Mouse (Mus musculus) midbrain, postnatal 0 days (tissue): ENCODE results near the gene Scml4. TPM values are rescaled to one million over a fixed set of nuclear protein-coding genes. Genes with fewer than 3 reads are reported as not detected.

ENCODE experiments used
- ATAC-seq: fragments of 200-750 bp; cut with Nextera tagmentation; 2 replicates; pipeline ENCODE4 v1.8.0; 2017; ENCODE audit warnings: moderate number of reproducible peaks, mild to moderate bottlenecking, moderate TSS enrichment, moderate library complexity; ENCODE audit not compliant: low FRiP score
- DNase-seq: peaks from one replicate; pipeline ENCODE4 v3.0.0-alpha.2; 2015; ENCODE audit warnings: low spot score
- H3K27ac ChIP-seq: fragments of 300-500 bp; sonication (generic); 2 replicates; pipeline ENCODE4 v1.5.1; 2014; ENCODE audit warnings: low read depth, mild to moderate bottlenecking, low read length, mixed read lengths
- H3K27me3 ChIP-seq: fragments of 300-500 bp; sonication (generic); 2 replicates; pipeline ENCODE4 v1.6.1; 2014; ENCODE audit warnings: low read length, control low read depth, mixed read lengths; ENCODE audit not compliant: insufficient read depth
- H3K36me3 ChIP-seq: fragments of 300-500 bp; sonication (generic); 2 replicates; pipeline ENCODE4 v1.6.1; 2014; ENCODE audit warnings: low read length, control low read depth, mixed read lengths; ENCODE audit not compliant: insufficient read depth
- H3K4me1 ChIP-seq: fragments of 300-500 bp; sonication (generic); 2 replicates; pipeline ENCODE4 v1.6.1; 2014; ENCODE audit warnings: mild to moderate bottlenecking, control low read depth, antibody characterized with exemption, low read length, mixed read lengths; ENCODE audit not compliant: insufficient read depth
- H3K4me2 ChIP-seq: fragments of 300-500 bp; sonication (generic); 2 replicates; pipeline ENCODE4 v1.6.1; 2014; ENCODE audit warnings: low read depth, mild to moderate bottlenecking, low read length, mixed read lengths; ENCODE audit not compliant: poor library complexity, severe bottlenecking
- H3K4me3 ChIP-seq: fragments of 300-500 bp; sonication (generic); 2 replicates; pipeline ENCODE4 v1.5.1; 2014; ENCODE audit warnings: low read depth, mild to moderate bottlenecking, low read length, moderate library complexity
- H3K9ac ChIP-seq: fragments of 300-500 bp; sonication (generic); replicated peaks from 2 replicates; pipeline ENCODE4 v1.6.1; 2014; ENCODE audit warnings: mild to moderate bottlenecking, low read length, moderate library complexity, mixed read lengths; ENCODE audit not compliant: poor library complexity, severe bottlenecking
- H3K9me3 ChIP-seq: fragments of 300-500 bp; sonication (generic); 2 replicates; pipeline ENCODE4 v1.6.1; 2016; ENCODE audit warnings: low read length, control low read depth
- CTCF ChIP-seq: IDR thresholded peaks from 2 replicates; pipeline ENCODE4 v1.5.1; 2016; ENCODE audit warnings: antibody characterized with exemption, mild to moderate bottlenecking
- WGBS: fragments of 180-500 bp; shearing (Covaris S2); extraction: QIAGEN DNeasy Blood & Tissue Kit; methylation state at CpG from one replicate; pipeline ENCODE4 v1.1.7; 2014; 5-methylcytosine and 5-hydroxymethylcytosine counted together
- polyA plus RNA-seq: library from polyadenylated mRNA; unstranded; fragments of >200 nt; fragmentation: Nextera tagmentation; extraction: Ambion mirVana; gene quantifications from 2 replicates; pipeline ENCODE4 v1.2.1, GENCODE M21; 2015
- total RNA-seq: library from RNA; depleted of rRNA; stranded (reverse); fragments of >200 nt; gene quantifications from 2 replicates; pipeline ENCODE4 v1.2.3, GENCODE M21; 2014

Gene Scml4
- total and polyA plus RNA-seq, 2 experiments from 2014 or later = 12.9 to 57.1 TPM

DNA sequence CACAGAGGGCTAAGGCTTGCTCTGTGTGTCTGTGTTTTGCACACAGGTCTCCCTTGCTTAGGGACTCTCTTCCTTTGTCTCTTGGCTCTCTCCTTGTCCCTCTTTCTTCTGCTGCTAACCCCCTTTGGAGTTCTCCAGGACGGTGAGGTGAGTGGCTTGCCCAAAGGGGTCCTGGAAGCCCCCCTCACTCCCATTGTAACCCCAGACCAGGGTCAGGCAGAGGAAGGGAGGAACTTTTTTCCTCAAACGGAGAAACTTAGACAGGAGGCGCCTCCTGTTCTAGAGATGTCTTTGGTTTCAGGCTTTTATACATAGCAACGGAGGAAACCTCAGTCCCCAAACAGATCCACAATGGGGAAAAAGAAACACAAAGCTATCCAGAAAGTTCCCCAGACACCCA is 81.1 kb downstream of the Scml4 start:
- Histone ChIP-seq H3K4me2 (peak overlapping the region; percentile 8), H3K27me3 (no peaks in the 10 kb centered on the region), H3K9me3 (no peaks in the 10 kb centered on the region), H3K36me3 (no peaks in the 10 kb centered on the region), H3K4me1 (no peaks in the 10 kb centered on the region), H3K4me3 (no peak overlapping the region), H3K9ac (no peak overlapping the region), H3K27ac (no peak overlapping the region)
- no peak for ATAC-seq
- TF ChIP-seq CTCF = no peak
- DNase-seq = no peak
- WGBS = 74% methylated on average over 4 of the region's 4 CpGs

DNA sequence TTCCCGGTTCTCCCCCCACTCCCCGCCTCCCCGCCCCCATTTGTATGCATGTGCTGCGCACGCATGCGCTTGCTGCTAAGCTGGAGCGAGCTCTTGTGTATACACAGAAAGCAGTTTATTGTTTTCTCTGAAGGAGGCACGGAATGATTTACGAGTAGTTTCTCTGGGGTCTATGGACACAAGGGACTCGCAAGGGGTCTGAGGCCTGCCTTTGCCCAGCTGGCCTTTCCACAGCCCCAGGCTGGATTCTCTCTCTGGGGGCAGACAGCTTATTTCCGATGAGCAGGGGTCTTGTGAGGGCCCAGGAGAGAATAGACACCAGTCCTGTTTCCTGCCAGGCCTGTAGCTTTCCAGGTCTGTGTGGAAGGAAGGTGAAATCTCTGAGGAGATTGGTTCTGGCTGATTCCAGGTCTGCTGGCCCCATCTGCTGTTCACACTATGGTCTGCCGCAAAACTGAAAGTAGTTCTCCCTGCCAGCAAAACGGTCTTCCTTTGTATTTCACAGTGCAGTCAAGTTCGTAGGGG is 81.6 kb downstream of the Scml4 start:
- H3K9me3 ChIP-seq = no peaks in the 10 kb centered on the region
- peak; percentile 78 for TF ChIP-seq CTCF
- WGBS = 47% methylated on average over 14 of the region's 14 CpGs
- ATAC-seq (peak; percentile 83), DNase-seq (peak; percentile 85)
- peak overlapping the region; percentile 4 for H3K27ac ChIP-seq
- no peaks in the 10 kb centered on the region for H3K36me3 ChIP-seq
- H3K9ac ChIP-seq = no peak overlapping the region
- no peaks in the 10 kb centered on the region for H3K27me3 ChIP-seq
- H3K4me1 ChIP-seq = no peaks in the 10 kb centered on the region
- no peak overlapping the region for H3K4me3 ChIP-seq
- peak overlapping the region; percentile 8 for H3K4me2 ChIP-seq

GRCm38 (mm10) chr10:42942300-42942699 is 82.1 kb downstream of the Scml4 start:
- no peaks in the 10 kb centered on the region for H3K27me3 ChIP-seq
- H3K4me3 ChIP-seq = no peak overlapping the region
- 90% methylated on average over 3 of the region's 3 CpGs for WGBS
- no peaks in the 10 kb centered on the region for H3K4me1 ChIP-seq
- DNase-seq (no peak), ATAC-seq (no peak)
- no peak overlapping the region for H3K27ac ChIP-seq
- no peaks in the 10 kb centered on the region for H3K9me3 ChIP-seq
- TF ChIP-seq CTCF = peak; percentile 63
- no peak overlapping the region for H3K4me2 ChIP-seq
- no peak overlapping the region for H3K9ac ChIP-seq
- no peaks in the 10 kb centered on the region for H3K36me3 ChIP-seq

DNA sequence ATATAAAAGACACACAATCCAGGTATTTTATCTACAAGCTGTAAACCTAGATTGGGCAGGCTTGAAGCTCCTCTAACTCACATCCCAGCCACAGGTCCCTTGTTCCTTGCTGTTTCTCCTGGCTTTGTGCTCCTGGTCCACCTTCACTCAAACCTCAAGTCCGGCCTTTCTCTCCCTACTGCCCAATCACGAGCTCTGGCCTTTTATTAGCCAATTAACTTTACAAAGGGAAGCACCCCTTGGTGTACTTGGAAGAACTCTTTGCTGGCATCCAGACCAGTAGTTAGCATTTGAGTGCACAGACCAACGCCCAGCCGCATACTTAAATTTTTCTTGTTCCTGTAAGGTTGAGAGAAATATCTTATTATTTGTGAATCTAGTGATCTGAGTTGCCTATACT is 85.1 kb downstream of the Scml4 start:
- Histone ChIP-seq H3K9ac (no peak overlapping the region), H3K27ac (no peak overlapping the region), H3K4me2 (no peak overlapping the region), H3K4me1 (no peaks in the 10 kb centered on the region), H3K9me3 (no peaks in the 10 kb centered on the region), H3K27me3 (no peaks in the 10 kb centered on the region), H3K36me3 (no peaks in the 10 kb centered on the region), H3K4me3 (no peak overlapping the region)
- 54% methylated on average over 4 of the region's 4 CpGs for WGBS
- no peak for DNase-seq
- no peak for ATAC-seq
- no peak for TF ChIP-seq CTCF

DNA sequence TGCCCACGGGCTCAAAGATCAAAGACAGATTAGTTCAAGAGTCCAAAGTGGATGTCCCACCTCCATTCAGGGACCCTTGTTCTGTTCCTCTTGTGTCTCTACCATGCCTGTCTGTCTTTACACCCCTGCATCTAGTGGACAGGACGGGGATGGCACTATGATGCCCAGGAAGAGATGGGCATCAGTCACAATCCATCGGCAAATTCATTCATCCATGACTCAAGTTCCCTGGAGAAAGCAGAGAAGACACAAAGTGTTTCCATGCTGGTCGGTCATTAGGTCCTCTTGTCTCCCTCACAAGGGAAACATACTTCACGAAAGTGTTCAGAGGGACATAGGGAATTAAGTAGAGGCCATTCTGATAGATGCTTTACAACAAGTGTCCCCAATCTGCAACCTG is 87.2 kb downstream of the Scml4 start:
- TF ChIP-seq CTCF = no peak
- Histone ChIP-seq H3K36me3 (no peaks in the 10 kb centered on the region), H3K4me1 (no peaks in the 10 kb centered on the region), H3K4me3 (no peak overlapping the region), H3K9me3 (no peaks in the 10 kb centered on the region), H3K9ac (no peak overlapping the region), H3K27me3 (no peaks in the 10 kb centered on the region), H3K27ac (no peak overlapping the region), H3K4me2 (no peak overlapping the region)
- WGBS = 96% methylated on average over 5 of the region's 5 CpGs
- no peak for ATAC-seq
- DNase-seq = no peak

DNA sequence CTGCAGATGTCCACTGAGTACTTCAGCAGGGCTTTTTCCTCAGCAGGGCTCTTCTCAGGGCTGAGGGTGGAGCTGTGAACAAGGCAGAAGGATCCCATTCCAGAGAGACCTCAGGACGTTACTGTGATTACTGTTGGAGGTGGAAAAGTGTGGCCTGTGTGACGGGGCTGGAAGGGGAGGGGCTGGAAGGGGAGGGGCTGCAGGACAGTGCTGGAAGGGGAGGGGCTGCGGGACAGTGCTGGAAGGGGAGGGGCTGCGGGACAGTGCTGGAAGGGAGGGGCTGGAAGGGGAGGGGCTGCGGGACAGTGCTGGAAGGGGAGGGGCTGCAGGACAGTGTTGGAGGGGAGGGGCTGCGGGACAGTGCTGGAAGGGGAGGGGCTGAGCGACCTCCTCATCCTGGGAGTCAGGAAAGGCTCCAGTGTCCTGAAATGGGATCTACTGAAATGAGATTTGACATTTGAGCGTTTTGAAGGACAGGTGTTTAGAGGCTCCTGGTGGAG is 90.1 kb downstream of the Scml4 start:
- no peak overlapping the region for H3K9ac ChIP-seq
- peak overlapping the region; percentile 9; the same call in 1 of the 2 replicates for H3K4me2 ChIP-seq
- H3K27ac ChIP-seq = no peak overlapping the region
- no peaks in the 10 kb centered on the region for H3K36me3 ChIP-seq
- WGBS = 1% methylated on average over 8 of the region's 8 CpGs
- no peaks in the 10 kb centered on the region for H3K9me3 ChIP-seq
- H3K4me1 ChIP-seq = no peaks in the 10 kb centered on the region
- DNase-seq (no peak), ATAC-seq (peak; percentile 24; the same call in 1 of the 2 replicates)
- H3K27me3 ChIP-seq = no peaks in the 10 kb centered on the region
- no peak for TF ChIP-seq CTCF
- H3K4me3 ChIP-seq = no peak overlapping the region
